Comparison of ENCODE assay signal across 25 mouse cellular contexts in the genomic region with DNA sequence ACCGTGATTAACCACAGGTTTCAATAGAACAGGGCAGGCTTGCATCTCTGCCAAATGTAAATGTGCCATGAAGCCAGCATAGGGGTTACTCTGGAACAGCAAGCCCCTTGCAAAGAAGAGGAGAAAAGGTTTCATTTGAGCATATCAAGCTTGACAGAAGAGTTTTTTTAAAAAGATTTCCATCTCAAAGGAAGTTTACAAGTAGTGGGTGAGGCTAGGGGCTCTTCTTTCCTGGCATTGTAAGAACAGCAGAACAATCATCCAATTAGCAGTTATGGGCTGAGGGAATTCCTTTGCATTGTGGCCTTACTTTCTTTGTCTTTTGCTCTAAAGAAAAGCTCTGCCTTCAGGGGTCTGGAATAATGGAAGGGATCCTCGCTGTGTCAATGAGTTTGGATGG.
DNase-seq lines count a peak whose midpoint lies in the region; ATAC-seq and TF ChIP-seq lines count a peak whose summit lies in the region.
"Had no signal": no experiment of that assay in that cellular context is flagged by ENCODE, and none has a peak within 500 bp of the region (broad histone marks: within the 10 kb centered on the region; RNA-seq: fewer than 3 reads in every experiment).

No protein-coding gene starts in this region.

- in situ Hi-C loops in ES-E14 (cut with MboI; ENCODE audit: low sequenced_read_pairs in 2 of 2, unreplicated experiment in 2 of 2) = no loop called here

- H3K9me3 ChIP-seq in hindbrain, embryonic 10.5 days = no peaks in the 10 kb centered on the region
- H3K9me3 ChIP-seq in hindbrain, embryonic 11.5 days (ENCODE audit: control insufficient read depth, low read length) = no peaks in the 10 kb centered on the region
- no peaks in the 10 kb centered on the region for H3K9me3 ChIP-seq in ES-E14 (ENCODE audit: control insufficient read depth, insufficient read depth, low read depth, low read length)
- H3K9me3 ChIP-seq in limb, embryonic 10.5 days (replicated peaks) = no peaks in the 10 kb centered on the region
- H3K9me3 ChIP-seq: forebrain, embryonic 10.5 days; heart, embryonic 12.5 days; hindbrain, embryonic 13.5 days; liver, embryonic 13.5 days; lung, embryonic 15.5 days; megakaryocyte, embryonic 14.5 days had no signal

- H3K4me1 ChIP-seq in hindbrain, embryonic 10.5 days (replicated peaks) = peaks cover 25% of the 10 kb centered on the region
- no peaks in the 10 kb centered on the region for H3K4me1 ChIP-seq in hindbrain, embryonic 11.5 days (replicated peaks; ENCODE audit: control insufficient read depth, insufficient read depth, low read length)
- peaks cover 0 to 20% of the 10 kb centered on the region in 2 experiments; a peak in 2 of 4 replicates for H3K4me1 ChIP-seq in ES-E14 (ENCODE audit: control insufficient read depth in 2 of 2, insufficient read depth in 2 of 2, low read length in 2 of 2, poor library complexity in 1 of 2)
- peaks cover 21% of the 10 kb centered on the region for H3K4me1 ChIP-seq in limb, embryonic 10.5 days
- H3K4me1 ChIP-seq: heart, embryonic 12.5 days; liver, embryonic 13.5 days had no signal

- ATAC-seq in hindbrain, embryonic 11.5 days (ENCODE audit: low FRiP score) = no peak
- no peak for ATAC-seq in CD4-positive, CD25-positive, alpha-beta regulatory T cell, adult 4 months
- ATAC-seq: forebrain, embryonic 16.5 days; midbrain, embryonic 16.5 days had no signal

- no peak overlapping the region for H3K4me3 ChIP-seq in hindbrain, embryonic 10.5 days
- H3K4me3 ChIP-seq in hindbrain, embryonic 11.5 days (ENCODE audit: low read depth, low read length) = no peak overlapping the region
- H3K4me3 ChIP-seq in ES-E14 (ENCODE audit: insufficient read depth in 1 of 2, low read depth in 1 of 2, low read length in 2 of 2, poor library complexity in 1 of 2, severe bottlenecking in 1 of 2) = no peak overlapping the region
- no peak overlapping the region for H3K4me3 ChIP-seq in limb, embryonic 10.5 days
- H3K4me3 ChIP-seq: forebrain, embryonic 10.5 days; heart, embryonic 12.5 days; hindbrain, embryonic 13.5 days; liver, embryonic 13.5 days; lung, embryonic 15.5 days; megakaryocyte, embryonic 14.5 days had no signal

- 0 out of 2 replicates have a peak overlapping the region, but pooled peaks have one; percentile 1 for H3K27ac ChIP-seq in hindbrain, embryonic 10.5 days
- no peak overlapping the region for H3K27ac ChIP-seq in hindbrain, embryonic 11.5 days (ENCODE audit: low read depth, low read length)
- H3K27ac ChIP-seq in ES-E14 (ENCODE audit: insufficient read depth, low read depth, low read length, poor library complexity, severe bottlenecking) = peak overlapping the region; percentile 44; the same call in 1 of the 2 replicates
- H3K27ac ChIP-seq in limb, embryonic 10.5 days = peak overlapping the region; percentile 54; the same call in 1 of the 2 replicates
- H3K27ac ChIP-seq: forebrain, embryonic 10.5 days; hindbrain, embryonic 13.5 days; liver, embryonic 13.5 days; lung, embryonic 15.5 days had no signal

- no peak overlapping the region for H3K9ac ChIP-seq in hindbrain, embryonic 11.5 days (ENCODE audit: low read depth, low read length)
- no peak overlapping the region for H3K9ac ChIP-seq in ES-E14 (ENCODE audit: insufficient read depth, low read depth, low read length, poor library complexity, severe bottlenecking)
- H3K9ac ChIP-seq: heart, embryonic 12.5 days; hindbrain, embryonic 13.5 days; liver, embryonic 13.5 days; lung, embryonic 15.5 days had no signal

- no peaks in the 10 kb centered on the region for H3K27me3 ChIP-seq in hindbrain, embryonic 10.5 days (ENCODE audit: insufficient read depth, poor library complexity, severe bottlenecking)
- no peaks in the 10 kb centered on the region for H3K27me3 ChIP-seq in hindbrain, embryonic 11.5 days (ENCODE audit: control insufficient read depth, insufficient read depth, low read length)
- H3K27me3 ChIP-seq in limb, embryonic 10.5 days (ENCODE audit: low read depth, poor library complexity, severe bottlenecking) = no peaks in the 10 kb centered on the region; the same call in 1 of the 2 replicates
- H3K27me3 ChIP-seq: heart, embryonic 12.5 days; hindbrain, embryonic 13.5 days; liver, embryonic 13.5 days; lung, embryonic 15.5 days; megakaryocyte, embryonic 14.5 days had no signal

- 7% methylated on average over 2 of the region's 2 CpGs for WGBS in hindbrain, embryonic 10.5 days
- 6% methylated on average over 2 of the region's 2 CpGs for WGBS in hindbrain, embryonic 11.5 days
- 24% methylated on average over 2 of the region's 2 CpGs for WGBS in limb, embryonic 10.5 days

- H3K36me3 ChIP-seq in hindbrain, embryonic 10.5 days = no peaks in the 10 kb centered on the region
- H3K36me3 ChIP-seq in hindbrain, embryonic 11.5 days (ENCODE audit: control insufficient read depth, insufficient read depth, low read length) = no peaks in the 10 kb centered on the region
- no peaks in the 10 kb centered on the region for H3K36me3 ChIP-seq in ES-E14 (ENCODE audit: control insufficient read depth, insufficient read depth, low read length, poor library complexity, severe bottlenecking)
- H3K36me3 ChIP-seq in limb, embryonic 10.5 days = no peaks in the 10 kb centered on the region
- H3K36me3 ChIP-seq: forebrain, embryonic 10.5 days; heart, embryonic 12.5 days; hindbrain, embryonic 13.5 days; liver, embryonic 13.5 days; lung, embryonic 15.5 days had no signal

- no peak overlapping the region for H3K4me2 ChIP-seq in hindbrain, embryonic 11.5 days (replicated peaks; ENCODE audit: low read depth, low read length)
- H3K4me2 ChIP-seq: heart, embryonic 12.5 days; hindbrain, embryonic 13.5 days; liver, embryonic 13.5 days; lung, embryonic 15.5 days had no signal

- no peak for DNase-seq in hindbrain, embryonic 10.5 days (ENCODE audit: low spot score)
- DNase-seq in hindbrain, embryonic 11.5 days (ENCODE audit: low spot score) = no peak
- DNase-seq in lung, postnatal 25 days (ENCODE audit: low spot score) = peak; percentile 16
- no peak for DNase-seq in lung, postnatal 4 days
- DNase-seq in ES-E14 (ENCODE audit: low read depth, low spot score) = peak; percentile 48
- no peak for DNase-seq in limb, embryonic 10.5 days (ENCODE audit: low spot score)
- DNase-seq in ovary, adult 18-20 months (ENCODE audit: low spot score) = no peak
- DNase-seq: cerebellum, adult 2 months; cerebellum, postnatal 25 days; gastrocnemius, postnatal 10 days; heart, adult 18-20 months; heart, postnatal 14 days; kidney, adult 8-10 months; layer of hippocampus, adult 9-11 months; liver, embryonic 13.5 days; thymus, adult 18-20 months; thymus, postnatal 36 days had no signal

TF ChIP-seq in ES-E14, 5 proteins besides CTCF, POLR2A, EP300 and RAD21:
- TF ChIP-seq ZNF384 (IDR thresholded peaks at IDR 0.05; ENCODE audit: low read depth, low read length) (peak; percentile 87), ZC3H11A (IDR thresholded peaks at IDR 0.05; ENCODE audit: borderline replicate concordance, low read depth, low read length) (no peak), CHD2 (IDR thresholded peaks at IDR 0.05; ENCODE audit: low read depth, low read length) (no peak)

Comparison
In these comparisons a context has a peak if more than half of its experiments do, and no peak if none do; other contexts are left out.
1. DNase-seq: peak in lung, postnatal 25 days (single experiment) and ES-E14 (single experiment); none in hindbrain, embryonic 10.5 days (single experiment), hindbrain, embryonic 11.5 days (single experiment), lung, postnatal 4 days (0 of 2), limb, embryonic 10.5 days (single experiment) and ovary, adult 18-20 months (single experiment).